Mouse (Mus musculus): ENCODE results near the gene Syt1. TPM values are rescaled to one million over a fixed set of nuclear protein-coding genes. Genes with fewer than 3 reads are reported as not detected.

The Syt1 gene
- polyA plus RNA-seq, 1 experiment from 2014 or later: 1.0 TPM

DNA sequence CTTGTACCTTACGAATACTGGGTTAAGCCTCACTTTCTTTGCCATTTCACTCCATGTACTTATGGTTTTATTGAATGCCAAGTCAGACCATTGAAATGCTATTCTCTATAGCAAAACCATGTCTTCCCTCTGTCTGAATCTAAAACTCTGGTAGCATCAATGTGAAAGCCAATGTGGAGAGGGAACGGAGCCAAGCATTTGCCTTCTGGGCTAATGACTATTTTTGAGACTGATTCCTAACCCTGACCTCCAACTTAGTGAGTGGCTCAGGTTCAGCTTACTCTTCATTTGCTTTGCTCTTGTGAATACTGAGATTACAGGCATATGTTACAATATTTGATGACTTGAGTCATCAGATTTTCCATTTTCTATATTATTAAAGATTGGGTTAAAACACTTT, 23.5 kb downstream of the Syt1 start:
- Histone ChIP-seq H3K27ac (ENCODE audit: low read depth, low read length) (no peak overlapping the region), H3K4me1 (ENCODE audit: control insufficient read depth, insufficient read depth, low read length) (no peaks in the 10 kb centered on the region), H3K4me3 (ENCODE audit: low read length) (no peak overlapping the region), H3K36me3 (ENCODE audit: control insufficient read depth, insufficient read depth, low read length) (no peaks in the 10 kb centered on the region), H3K9me3 (ENCODE audit: control insufficient read depth, low read length) (no peaks in the 10 kb centered on the region), H3K4me2 (replicated peaks; ENCODE audit: low read depth, low read length) (no peak overlapping the region), H3K9ac (ENCODE audit: low read depth, low read length) (no peak overlapping the region), H3K27me3 (ENCODE audit: control insufficient read depth, insufficient read depth, low read length) (no peaks in the 10 kb centered on the region)
- no peak for ATAC-seq (ENCODE audit: low FRiP score, low TSS enrichment)
- WGBS: 96% methylated on average over 2 of the region's 2 CpGs

DNA sequence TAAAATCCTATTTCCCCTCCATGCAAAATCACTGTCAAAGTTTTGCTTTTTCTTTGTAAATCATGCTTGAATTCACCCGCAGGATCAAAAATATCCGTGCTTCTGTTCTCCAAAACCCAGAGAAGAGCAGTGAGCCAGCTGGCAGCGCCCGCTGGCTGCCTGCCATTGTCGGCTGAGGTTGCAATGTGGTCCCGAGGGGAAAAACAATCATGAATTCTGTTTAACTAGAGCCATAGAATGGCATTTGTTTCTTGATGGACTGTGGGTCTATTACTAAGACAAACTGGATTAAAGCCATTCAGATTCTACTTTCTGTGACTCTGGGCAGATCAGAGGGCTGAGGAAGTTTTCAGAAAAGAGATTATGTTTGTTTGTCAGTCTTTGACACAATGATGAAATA, 31.1 kb downstream of the Syt1 start:
- Histone ChIP-seq H3K4me2 (replicated peaks; ENCODE audit: low read depth, low read length) (no peak overlapping the region), H3K27me3 (ENCODE audit: control insufficient read depth, insufficient read depth, low read length) (no peaks in the 10 kb centered on the region), H3K9ac (ENCODE audit: low read depth, low read length) (no peak overlapping the region), H3K9me3 (ENCODE audit: control insufficient read depth, low read length) (no peaks in the 10 kb centered on the region), H3K4me3 (ENCODE audit: low read length) (no peak overlapping the region), H3K27ac (ENCODE audit: low read depth, low read length) (no peak overlapping the region), H3K36me3 (ENCODE audit: control insufficient read depth, insufficient read depth, low read length) (no peaks in the 10 kb centered on the region), H3K4me1 (ENCODE audit: control insufficient read depth, insufficient read depth, low read length) (no peaks in the 10 kb centered on the region)
- no peak for ATAC-seq (ENCODE audit: low FRiP score, low TSS enrichment)
- WGBS: 82% methylated on average over 6 of the region's 6 CpGs

DNA sequence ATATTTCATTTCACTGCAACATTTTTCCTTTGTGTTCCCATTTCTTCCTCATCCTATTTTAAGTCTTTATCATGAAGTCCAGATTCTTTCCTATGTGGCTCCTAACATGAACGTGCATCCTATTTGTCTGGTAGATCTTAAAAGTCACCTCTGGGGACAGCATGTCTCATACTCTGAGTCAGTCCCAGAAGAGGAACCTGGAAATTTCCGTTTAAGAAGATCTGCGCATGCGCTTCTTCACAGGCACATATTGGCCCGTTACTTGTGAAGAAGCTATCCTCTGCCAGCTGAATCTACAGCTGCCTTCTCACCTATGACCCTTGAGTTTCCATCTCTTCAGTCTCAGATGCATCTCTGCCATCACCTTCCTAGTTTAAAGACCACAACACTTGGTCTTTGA, 55.8 kb downstream of the Syt1 start:
- Histone ChIP-seq H3K27me3 (ENCODE audit: control insufficient read depth, insufficient read depth, low read length) (no peaks in the 10 kb centered on the region), H3K4me3 (ENCODE audit: low read length) (no peak overlapping the region), H3K4me1 (ENCODE audit: control insufficient read depth, insufficient read depth, low read length) (no peaks in the 10 kb centered on the region), H3K27ac (ENCODE audit: low read depth, low read length) (no peak overlapping the region), H3K9ac (ENCODE audit: low read depth, low read length) (no peak overlapping the region), H3K36me3 (ENCODE audit: control insufficient read depth, insufficient read depth, low read length) (no peaks in the 10 kb centered on the region), H3K4me2 (replicated peaks; ENCODE audit: low read depth, low read length) (no peak overlapping the region), H3K9me3 (ENCODE audit: control insufficient read depth, low read length) (no peaks in the 10 kb centered on the region)
- ATAC-seq (ENCODE audit: low FRiP score, low TSS enrichment): no peak
- WGBS: 91% methylated on average over 5 of the region's 5 CpGs

DNA sequence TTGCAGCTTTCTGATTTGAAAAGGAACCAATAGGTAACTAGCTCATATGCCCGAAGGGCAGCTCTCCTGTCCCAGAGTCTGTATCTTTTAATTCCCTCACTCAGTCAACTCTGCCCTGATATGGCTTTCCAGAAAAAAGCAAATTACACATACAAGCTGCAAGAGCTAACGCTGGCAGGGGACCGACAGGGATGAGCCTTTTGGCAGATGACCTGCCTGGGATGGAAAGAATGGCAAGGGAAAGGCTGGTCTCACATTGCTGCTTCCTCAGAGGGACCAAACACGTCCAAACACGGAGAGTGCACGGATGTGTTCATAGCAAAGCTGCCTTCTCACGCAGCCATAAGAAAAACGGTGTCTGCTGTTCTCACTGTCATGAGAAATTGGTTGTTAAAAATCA, 58.6 kb downstream of the Syt1 start:
- no peak for ATAC-seq (ENCODE audit: low FRiP score, low TSS enrichment)
- Histone ChIP-seq H3K9me3 (ENCODE audit: control insufficient read depth, low read length) (no peaks in the 10 kb centered on the region), H3K27ac (ENCODE audit: low read depth, low read length) (no peak overlapping the region), H3K27me3 (ENCODE audit: control insufficient read depth, insufficient read depth, low read length) (no peaks in the 10 kb centered on the region), H3K36me3 (ENCODE audit: control insufficient read depth, insufficient read depth, low read length) (no peaks in the 10 kb centered on the region), H3K9ac (ENCODE audit: low read depth, low read length) (no peak overlapping the region), H3K4me2 (replicated peaks; ENCODE audit: low read depth, low read length) (no peak overlapping the region), H3K4me3 (ENCODE audit: low read length) (no peak overlapping the region), H3K4me1 (ENCODE audit: control insufficient read depth, insufficient read depth, low read length) (no peaks in the 10 kb centered on the region)
- WGBS: 89% methylated on average over 8 of the region's 8 CpGs

DNA sequence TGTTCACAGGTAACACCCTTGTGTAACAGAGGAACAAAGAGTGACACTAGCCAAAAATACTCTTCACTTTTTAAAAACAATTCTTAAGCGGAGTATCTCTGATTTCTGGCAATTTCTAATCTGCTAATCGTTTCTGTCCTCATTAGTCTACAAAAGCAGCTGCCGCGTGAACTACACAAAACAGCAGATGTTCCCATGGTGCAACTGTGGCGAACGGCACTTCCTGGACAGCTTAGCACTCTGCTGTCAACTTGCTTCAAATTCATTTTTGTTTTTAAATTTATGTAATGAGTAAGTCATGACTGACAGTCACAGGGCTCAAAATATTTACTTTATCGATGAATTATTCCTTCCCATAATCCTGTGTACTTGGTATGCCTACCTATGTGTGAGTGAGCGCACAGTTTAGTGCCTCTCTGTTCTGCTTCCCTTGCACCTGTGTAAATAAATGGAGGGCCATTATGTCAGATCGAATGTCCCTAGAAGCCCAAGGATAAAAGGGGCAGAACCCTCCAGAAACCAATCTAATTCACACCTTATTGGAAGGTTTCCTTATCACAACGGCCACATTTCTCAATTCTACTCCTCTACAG, 73.8 kb downstream of the Syt1 start:
- Histone ChIP-seq H3K9ac (ENCODE audit: low read depth, low read length) (no peak overlapping the region), H3K4me3 (ENCODE audit: low read length) (no peak overlapping the region), H3K4me1 (ENCODE audit: control insufficient read depth, insufficient read depth, low read length) (no peaks in the 10 kb centered on the region), H3K27ac (ENCODE audit: low read depth, low read length) (no peak overlapping the region), H3K36me3 (ENCODE audit: control insufficient read depth, insufficient read depth, low read length) (no peaks in the 10 kb centered on the region), H3K9me3 (ENCODE audit: control insufficient read depth, low read length) (no peaks in the 10 kb centered on the region), H3K27me3 (ENCODE audit: control insufficient read depth, insufficient read depth, low read length) (no peaks in the 10 kb centered on the region), H3K4me2 (replicated peaks; ENCODE audit: low read depth, low read length) (no peak overlapping the region)
- no peak; the same call in 1 of the 2 replicates for ATAC-seq (ENCODE audit: low FRiP score, low TSS enrichment)
- WGBS: 74% methylated on average over 10 of the region's 10 CpGs

DNA sequence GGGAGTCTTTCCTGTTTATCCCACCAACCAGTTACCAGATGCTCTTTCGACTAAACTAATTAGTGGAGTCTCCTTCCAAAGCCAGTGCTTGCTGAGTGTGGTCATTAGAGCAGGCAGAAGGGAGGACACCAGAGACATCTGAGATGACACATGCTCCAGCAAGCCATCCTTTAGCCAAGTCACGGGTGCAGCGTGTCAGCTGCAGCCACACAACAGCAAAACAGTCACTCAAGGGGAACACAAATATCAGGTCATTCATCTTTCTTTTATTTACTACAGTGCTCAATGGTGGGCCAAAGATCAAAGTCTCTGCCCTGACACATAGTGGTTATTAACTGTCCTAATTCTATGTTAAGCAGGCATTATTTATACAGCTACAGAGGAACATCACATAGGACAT, 80.5 kb downstream of the Syt1 start:
- Histone ChIP-seq H3K4me1 (ENCODE audit: control insufficient read depth, insufficient read depth, low read length) (no peaks in the 10 kb centered on the region), H3K36me3 (ENCODE audit: control insufficient read depth, insufficient read depth, low read length) (no peaks in the 10 kb centered on the region), H3K4me3 (ENCODE audit: low read length) (no peak overlapping the region), H3K27me3 (ENCODE audit: control insufficient read depth, insufficient read depth, low read length) (no peaks in the 10 kb centered on the region), H3K9me3 (ENCODE audit: control insufficient read depth, low read length) (no peaks in the 10 kb centered on the region), H3K9ac (ENCODE audit: low read depth, low read length) (no peak overlapping the region), H3K4me2 (replicated peaks; ENCODE audit: low read depth, low read length) (no peak overlapping the region), H3K27ac (ENCODE audit: low read depth, low read length) (no peak overlapping the region)
- peak; percentile 94 for ATAC-seq (ENCODE audit: low FRiP score, low TSS enrichment)
- WGBS: 31% methylated on average over 3 of the region's 3 CpGs

DNA sequence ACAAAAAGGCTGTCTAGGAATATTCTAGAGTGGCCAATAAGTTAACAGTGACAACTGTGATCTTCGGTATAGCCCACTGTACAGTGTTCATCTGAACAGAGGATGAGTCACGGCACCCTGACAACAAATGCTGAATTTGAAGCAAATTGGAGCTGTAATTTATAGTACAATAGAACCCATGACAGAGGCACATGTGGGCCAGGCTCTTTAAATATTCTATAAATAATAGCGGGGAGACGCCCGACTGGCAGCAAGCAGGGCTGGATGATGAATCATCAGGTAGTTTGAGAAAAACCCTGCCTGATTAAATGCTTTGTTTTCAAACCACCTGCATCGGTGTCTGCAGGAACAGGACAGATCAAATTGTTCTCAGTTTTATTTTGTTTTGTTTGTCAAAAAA, 81.1 kb downstream of the Syt1 start:
- Histone ChIP-seq H3K9ac (ENCODE audit: low read depth, low read length) (no peak overlapping the region), H3K4me1 (ENCODE audit: control insufficient read depth, insufficient read depth, low read length) (no peaks in the 10 kb centered on the region), H3K27me3 (ENCODE audit: control insufficient read depth, insufficient read depth, low read length) (no peaks in the 10 kb centered on the region), H3K9me3 (ENCODE audit: control insufficient read depth, low read length) (no peaks in the 10 kb centered on the region), H3K4me3 (ENCODE audit: low read length) (no peak overlapping the region), H3K27ac (ENCODE audit: low read depth, low read length) (no peak overlapping the region), H3K4me2 (replicated peaks; ENCODE audit: low read depth, low read length) (no peak overlapping the region), H3K36me3 (ENCODE audit: control insufficient read depth, insufficient read depth, low read length) (no peaks in the 10 kb centered on the region)
- 42% methylated on average over 6 of the region's 6 CpGs for WGBS
- ATAC-seq (ENCODE audit: low FRiP score, low TSS enrichment): no peak

DNA sequence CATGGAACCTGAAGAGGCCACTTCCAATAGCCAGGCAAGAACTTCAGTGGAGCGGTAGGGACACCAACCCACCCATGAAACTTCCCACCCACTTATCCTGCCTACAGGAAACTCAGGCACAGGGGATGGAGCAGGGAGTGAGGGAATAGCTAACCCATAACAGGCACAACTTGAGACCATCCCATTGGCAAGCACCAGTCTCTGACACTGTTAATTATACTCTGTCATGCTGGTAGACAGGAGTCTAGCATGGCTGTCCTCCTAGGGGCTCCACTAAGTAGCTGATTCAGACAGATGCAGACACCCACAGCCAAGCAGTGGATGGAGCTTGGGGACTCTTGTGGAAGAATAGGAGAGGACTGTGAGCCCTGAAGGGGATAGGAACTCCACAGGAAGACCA, 105.5 kb downstream of the Syt1 start:
- WGBS: 91% methylated on average over 1 of the region's 1 CpGs
- H3K4me2 ChIP-seq (replicated peaks; ENCODE audit: low read depth, low read length): no peak overlapping the region
- H3K36me3 ChIP-seq (ENCODE audit: control insufficient read depth, insufficient read depth, low read length): no peaks in the 10 kb centered on the region
- H3K27ac ChIP-seq (ENCODE audit: low read depth, low read length): no peak overlapping the region
- H3K9ac ChIP-seq (ENCODE audit: low read depth, low read length): no peak overlapping the region
- no peaks in the 10 kb centered on the region for H3K4me1 ChIP-seq (ENCODE audit: control insufficient read depth, insufficient read depth, low read length)
- H3K27me3 ChIP-seq (ENCODE audit: control insufficient read depth, insufficient read depth, low read length): no peaks in the 10 kb centered on the region
- H3K9me3 ChIP-seq (ENCODE audit: control insufficient read depth, low read length): no peaks in the 10 kb centered on the region
- ATAC-seq (ENCODE audit: low FRiP score, low TSS enrichment): no peak
- no peak overlapping the region for H3K4me3 ChIP-seq (ENCODE audit: low read length)

DNA sequence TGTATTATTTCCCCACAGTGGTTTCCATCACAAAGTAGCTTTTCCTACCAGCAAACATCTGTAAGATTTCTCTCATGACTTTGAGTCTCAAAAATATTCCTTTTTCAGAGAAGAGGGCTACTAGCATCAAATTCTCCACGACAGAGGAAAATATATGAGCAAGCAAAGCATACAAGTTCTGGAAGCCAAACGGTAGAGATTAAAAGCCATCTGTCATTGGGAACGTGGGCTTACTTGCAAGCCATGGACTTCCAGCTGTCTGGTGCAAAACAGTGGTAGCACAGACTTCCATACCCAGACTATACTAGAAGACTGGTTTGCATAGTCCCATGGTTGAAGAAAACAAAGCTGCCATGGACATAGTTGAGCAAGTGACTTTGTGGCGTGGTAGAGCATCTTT, 106.4 kb downstream of the Syt1 start:
- 71% methylated on average over 4 of the region's 4 CpGs for WGBS

More for the DNA sequence above, 106.4 kb downstream of the Syt1 start:
- Histone ChIP-seq H3K4me1 (ENCODE audit: control insufficient read depth, insufficient read depth, low read length) (no peaks in the 10 kb centered on the region), H3K9ac (ENCODE audit: low read depth, low read length) (no peak overlapping the region), H3K4me2 (replicated peaks; ENCODE audit: low read depth, low read length) (no peak overlapping the region), H3K4me3 (ENCODE audit: low read length) (no peak overlapping the region), H3K9me3 (ENCODE audit: control insufficient read depth, low read length) (no peaks in the 10 kb centered on the region), H3K27ac (ENCODE audit: low read depth, low read length) (no peak overlapping the region), H3K36me3 (ENCODE audit: control insufficient read depth, insufficient read depth, low read length) (no peaks in the 10 kb centered on the region), H3K27me3 (ENCODE audit: control insufficient read depth, insufficient read depth, low read length) (no peaks in the 10 kb centered on the region)
- ATAC-seq (ENCODE audit: low FRiP score, low TSS enrichment): no peak
